ENCODE assay signal across 11 mouse cellular contexts in the genomic region with DNA sequence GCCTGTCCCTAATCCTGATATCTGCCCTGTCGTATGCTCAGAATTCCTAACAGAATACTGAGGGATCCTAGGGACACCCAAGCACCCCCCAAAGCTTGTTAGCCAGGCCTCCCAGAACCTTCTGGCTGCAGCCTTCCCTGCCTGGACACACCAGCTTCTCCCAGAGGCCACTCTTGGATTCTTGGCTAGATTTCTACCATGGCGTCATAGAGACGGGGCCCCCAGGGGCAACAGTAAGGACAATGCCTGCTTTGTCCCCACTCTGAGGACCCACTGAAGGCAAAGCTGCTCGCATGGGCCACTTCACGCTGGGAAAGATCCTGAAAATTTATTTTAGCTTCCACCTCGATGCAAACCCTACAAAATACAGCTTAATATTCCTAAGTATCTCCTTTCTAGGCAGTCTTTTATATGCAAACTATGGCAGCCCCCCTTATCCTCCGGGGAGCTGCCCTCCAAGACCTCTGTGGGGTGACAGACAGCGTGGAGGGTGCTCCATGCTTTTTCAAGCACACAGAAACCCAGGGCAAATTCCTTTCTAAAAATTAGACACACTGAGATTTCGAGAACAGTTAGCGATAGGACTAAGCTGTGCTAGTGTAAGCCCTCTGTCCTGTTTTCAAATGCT. TPM values are rescaled to one million over a fixed set of nuclear protein-coding genes. Genes with fewer than 3 reads are reported as not detected.
DNase-seq lines count a peak whose midpoint lies in the region; ATAC-seq and TF ChIP-seq lines count a peak whose summit lies in the region.
"Had no signal": no experiment of that assay in that cellular context is flagged by ENCODE, and none has a peak within 500 bp of the region (broad histone marks: within the 10 kb centered on the region; RNA-seq: fewer than 3 reads in every experiment).

No protein-coding gene starts in this region.

- no peaks in the 10 kb centered on the region for H3K27me3 ChIP-seq in embryonic facial prominence, embryonic 11.5 days (ENCODE audit: control insufficient read depth, insufficient read depth, low read length)
- H3K27me3 ChIP-seq in heart, postnatal 0 days (ENCODE audit: control insufficient read depth, insufficient read depth, low read length) = no peaks in the 10 kb centered on the region
- H3K27me3 ChIP-seq in midbrain, embryonic 10.5 days (ENCODE audit: low read depth, poor library complexity, severe bottlenecking) = no peaks in the 10 kb centered on the region
- no peaks in the 10 kb centered on the region for H3K27me3 ChIP-seq in intestine, postnatal 0 days (replicated peaks; ENCODE audit: control insufficient read depth, insufficient read depth, low read length)
- H3K27me3 ChIP-seq: liver, embryonic 13.5 days had no signal

- no peaks in the 10 kb centered on the region for H3K36me3 ChIP-seq in embryonic facial prominence, embryonic 11.5 days (replicated peaks; ENCODE audit: control insufficient read depth, insufficient read depth, low read depth, low read length)
- no peaks in the 10 kb centered on the region; the same call in 1 of the 2 replicates for H3K36me3 ChIP-seq in heart, postnatal 0 days (replicated peaks; ENCODE audit: control insufficient read depth, insufficient read depth, low read length)
- H3K36me3 ChIP-seq in midbrain, embryonic 10.5 days = no peaks in the 10 kb centered on the region
- no peaks in the 10 kb centered on the region for H3K36me3 ChIP-seq in intestine, postnatal 0 days (ENCODE audit: control insufficient read depth, insufficient read depth)
- H3K36me3 ChIP-seq: liver, embryonic 13.5 days had no signal

- H3K9me3 ChIP-seq in embryonic facial prominence, embryonic 11.5 days (replicated peaks; ENCODE audit: control insufficient read depth, low read length) = no peaks in the 10 kb centered on the region
- no peaks in the 10 kb centered on the region for H3K9me3 ChIP-seq in heart, postnatal 0 days (replicated peaks; ENCODE audit: control insufficient read depth, low read length)
- H3K9me3 ChIP-seq in midbrain, embryonic 10.5 days (replicated peaks) = no peaks in the 10 kb centered on the region
- no peaks in the 10 kb centered on the region for H3K9me3 ChIP-seq in intestine, postnatal 0 days (ENCODE audit: control insufficient read depth)
- H3K9me3 ChIP-seq: liver, embryonic 13.5 days had no signal

- no peak overlapping the region for H3K27ac ChIP-seq in embryonic facial prominence, embryonic 11.5 days (replicated peaks; ENCODE audit: low read depth, low read length)
- peak overlapping the region; percentile 76 for H3K27ac ChIP-seq in heart, postnatal 0 days (ENCODE audit: low read depth)
- peak overlapping the region; percentile 83 for H3K27ac ChIP-seq in midbrain, embryonic 10.5 days (replicated peaks)
- no peak overlapping the region for H3K27ac ChIP-seq in intestine, postnatal 0 days (ENCODE audit: low read depth, low read length)
- H3K27ac ChIP-seq: liver, embryonic 13.5 days had no signal

- TF ChIP-seq EP300 in heart, postnatal 0 days (IDR thresholded peaks at IDR 0.05; ENCODE audit: low read depth) = no peak

- H3K4me3 ChIP-seq in embryonic facial prominence, embryonic 11.5 days (ENCODE audit: low read depth, low read length) = no peak overlapping the region
- no peak overlapping the region for H3K4me3 ChIP-seq in heart, postnatal 0 days (ENCODE audit: low read depth, low read length)
- no peak overlapping the region for H3K4me3 ChIP-seq in midbrain, embryonic 10.5 days
- H3K4me3 ChIP-seq in intestine, postnatal 0 days (ENCODE audit: low read depth, low read length) = no peak overlapping the region
- H3K4me3 ChIP-seq: liver, embryonic 13.5 days had no signal

- H3K9ac ChIP-seq in embryonic facial prominence, embryonic 11.5 days (replicated peaks; ENCODE audit: low read length) = no peak overlapping the region
- H3K9ac ChIP-seq in heart, postnatal 0 days (replicated peaks; ENCODE audit: low read depth, low read length) = peak overlapping the region; percentile 51
- no peak overlapping the region for H3K9ac ChIP-seq in intestine, postnatal 0 days (ENCODE audit: low read depth, low read length)
- H3K9ac ChIP-seq: liver, embryonic 13.5 days had no signal

- peak; percentile 95 for DNase-seq in heart, adult 11 months
- no peak for DNase-seq in heart, adult 8-10 months (ENCODE audit: low spot score)
- DNase-seq in embryonic facial prominence, embryonic 11.5 days (ENCODE audit: low spot score) = peak; percentile 33
- no peak for DNase-seq in heart, postnatal 0 days (ENCODE audit: low spot score)
- no peak for DNase-seq in midbrain, embryonic 10.5 days (ENCODE audit: low spot score)
- no peak for DNase-seq in cerebellum, postnatal 4 days (ENCODE audit: low spot score in 2 of 2)
- no peak for DNase-seq in kidney, adult 18-20 months
- DNase-seq: adrenal gland, postnatal 14 days; liver, embryonic 13.5 days; right cerebral cortex, postnatal 25 days had no signal

- WGBS in embryonic facial prominence, embryonic 11.5 days = 42% methylated on average over 10 of the region's 10 CpGs
- 30% methylated on average over 10 of the region's 10 CpGs for WGBS in heart, postnatal 0 days
- WGBS in midbrain, embryonic 10.5 days = 44% methylated on average over 10 of the region's 10 CpGs
- WGBS in intestine, postnatal 0 days = 71% methylated on average over 10 of the region's 10 CpGs

- no peak for TF ChIP-seq CTCF in heart, postnatal 0 days (IDR thresholded peaks at IDR 0.05; ENCODE audit: low read depth)
- no peak for TF ChIP-seq CTCF in intestine, postnatal 0 days (IDR thresholded peaks at IDR 0.05; ENCODE audit: low read depth)

- no peak overlapping the region for H3K4me2 ChIP-seq in embryonic facial prominence, embryonic 11.5 days (ENCODE audit: low read depth, low read length)
- no peak overlapping the region; the same call in 1 of the 2 replicates for H3K4me2 ChIP-seq in heart, postnatal 0 days (ENCODE audit: low read depth, low read length)
- H3K4me2 ChIP-seq in intestine, postnatal 0 days (replicated peaks; ENCODE audit: low read depth) = no peak overlapping the region
- H3K4me2 ChIP-seq: liver, embryonic 13.5 days had no signal

- ATAC-seq in embryonic facial prominence, embryonic 11.5 days (replicated peaks; ENCODE audit: insufficient number of reproducible peaks, low FRiP score, low TSS enrichment, low read depth) = no peak
- ATAC-seq in heart, postnatal 0 days (ENCODE audit: insufficient read depth, low read depth) = peak; percentile 44; the same call in 1 of the 2 replicates
- ATAC-seq in intestine, postnatal 0 days = no peak

- H3K4me1 ChIP-seq in embryonic facial prominence, embryonic 11.5 days (ENCODE audit: control insufficient read depth, insufficient read depth, low read length) = peaks cover 5% of the 10 kb centered on the region; the same call in 1 of the 2 replicates
- peaks cover 32% of the 10 kb centered on the region for H3K4me1 ChIP-seq in heart, postnatal 0 days (ENCODE audit: control insufficient read depth, insufficient read depth)
- peaks cover 40% of the 10 kb centered on the region for H3K4me1 ChIP-seq in midbrain, embryonic 10.5 days
- 0 out of 2 replicates have a peak, but pooled peaks cover 2% of the 10 kb centered on the region for H3K4me1 ChIP-seq in intestine, postnatal 0 days (replicated peaks; ENCODE audit: control insufficient read depth, insufficient read depth, low read length)

RNA-seq across cellular contexts. Expression of a gene that starts 32.2 kb away (rescaled TPM):
- total RNA-seq in heart, adult 8-10 months (2022) = 10 to 100 TPM; 56.5 to 72.3 (median 68.6) TPM
- 5.4 and 6.7 TPM in 2 replicates for polyA plus RNA-seq in embryonic facial prominence, embryonic 11.5 days (2014; fragmentation: Nextera tagmentation; extraction: Ambion mirVana)
- total RNA-seq in heart, postnatal 0 days (2014; rRNA removed; ENCODE audit: low replicate concordance) = 11.6 and 12.6 TPM in 2 replicates
- 16.7 and 18.2 TPM in 2 replicates for polyA plus RNA-seq in heart, postnatal 0 days (2015; fragmentation: Nextera tagmentation; extraction: Ambion mirVana)
- polyA plus RNA-seq in midbrain, embryonic 10.5 days (2016; fragmentation: Nextera tagmentation; extraction: Ambion mirVana) = 5.6 and 5.9 TPM in 2 replicates
- 3.4 TPM in 2 replicates for polyA plus RNA-seq in intestine, postnatal 0 days (2015; fragmentation: Nextera tagmentation; extraction: Ambion mirVana)

Comparison
In these comparisons a context has a peak if more than half of its experiments do, and no peak if none do; other contexts are left out.
1. DNase-seq: peak in heart, adult 11 months (single experiment) and embryonic facial prominence, embryonic 11.5 days (single experiment); none in heart, adult 8-10 months (single experiment), heart, postnatal 0 days (single experiment), midbrain, embryonic 10.5 days (single experiment), cerebellum, postnatal 4 days (0 of 2) and kidney, adult 18-20 months (single experiment).
2. H3K27ac ChIP-seq: peak in heart, postnatal 0 days (single experiment) and midbrain, embryonic 10.5 days (single experiment); none in embryonic facial prominence, embryonic 11.5 days (single experiment) and intestine, postnatal 0 days (single experiment).